Mouse (Mus musculus): ENCODE data around the gene Agk. TPM values are rescaled to one million over a fixed set of nuclear protein-coding genes. Genes with fewer than 3 reads are reported as not detected.

Gene Agk
- total and polyA plus RNA-seq, 3 experiments = 29.7 to 29.9 TPM; not detected in 1

DNA sequence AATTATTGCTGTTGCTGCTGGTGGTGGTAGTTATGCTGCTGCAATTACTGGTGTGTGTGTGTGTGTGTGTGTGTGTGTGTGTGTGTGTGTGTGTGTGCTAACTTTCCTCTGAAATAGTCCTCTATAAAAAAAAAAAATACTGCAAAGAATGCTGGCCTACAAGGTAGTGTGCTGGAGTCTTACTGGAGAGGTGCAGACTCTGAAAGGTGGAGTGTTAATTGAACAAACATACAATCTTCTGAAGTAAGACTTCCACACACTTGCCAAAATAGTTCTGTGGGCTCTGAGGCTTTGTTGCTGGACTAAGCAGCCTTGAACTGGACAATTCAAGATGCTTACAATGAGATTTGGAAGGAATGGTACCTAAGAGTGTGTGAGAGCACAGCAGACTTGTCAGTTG is 20.0 kb upstream of the Agk start:
- no peaks in the 10 kb centered on the region for H3K79me2 ChIP-seq (ENCODE audit: control insufficient read depth, insufficient read depth, low read length, poor library complexity)
- H3K4me1 ChIP-seq (ENCODE audit: control insufficient read depth in 1 of 2, insufficient read depth in 2 of 2, low read length in 2 of 2) = no peaks in the 10 kb centered on the region
- H3K27ac ChIP-seq (ENCODE audit: control insufficient read depth, low read depth, low read length) = no peak overlapping the region
- H3K9me3 ChIP-seq (replicated peaks; ENCODE audit: insufficient read depth, low read length) = no peaks in the 10 kb centered on the region
- no peak overlapping the region for H3K9ac ChIP-seq (ENCODE audit: control insufficient read depth, low read depth, low read length, poor library complexity, severe bottlenecking)
- peaks cover 0 to 5% of the 10 kb centered on the region in 2 experiments; a peak in 2 of 4 replicates for H3K27me3 ChIP-seq (ENCODE audit: control insufficient read depth in 1 of 2, insufficient read depth in 2 of 2, low read length in 2 of 2)
- DNase-seq (ENCODE audit: low read depth, low spot score) = no peak
- no peaks in the 10 kb centered on the region for H3K36me3 ChIP-seq (ENCODE audit: control insufficient read depth in 1 of 2, insufficient read depth in 2 of 2, low read length in 2 of 2)
- TF ChIP-seq NELFE (IDR thresholded peaks at IDR 0.05; ENCODE audit: low read depth, low read length) (no peak), ZNF384 (IDR thresholded peaks at IDR 0.05; ENCODE audit: low read depth, low read length) (no peak), JUND (IDR thresholded peaks at IDR 0.05; ENCODE audit: low read depth, low read length) (no peak), ETS1 (IDR thresholded peaks at IDR 0.05; ENCODE audit: low read depth, low read length) (no peak), BHLHE40 (IDR thresholded peaks at IDR 0.05; ENCODE audit: borderline replicate concordance, low read depth, low read length) (no peak), USF1 (IDR thresholded peaks at IDR 0.05; ENCODE audit: low read depth, low read length) (no peak), E2F4 (IDR thresholded peaks at IDR 0.05; ENCODE audit: borderline replicate concordance, low read depth, low read length) (no peak), ZC3H11A (IDR thresholded peaks at IDR 0.05; ENCODE audit: low read depth, low read length) (no peak), SMC3 (IDR thresholded peaks at IDR 0.05; ENCODE audit: low read depth, low read length) (no peak), ELF1 (IDR thresholded peaks at IDR 0.05; ENCODE audit: low read depth, low read length) (no peak), MXI1 (IDR thresholded peaks at IDR 0.05; ENCODE audit: low read depth, low read length) (no peak), TAL1 (IDR thresholded peaks at IDR 0.05; ENCODE audit: low read length) (no peak)
- H3K4me3 ChIP-seq (ENCODE audit: control insufficient read depth in 1 of 2, insufficient read depth in 1 of 2, low read depth in 2 of 2, low read length in 2 of 2) = no peak overlapping the region

DNA sequence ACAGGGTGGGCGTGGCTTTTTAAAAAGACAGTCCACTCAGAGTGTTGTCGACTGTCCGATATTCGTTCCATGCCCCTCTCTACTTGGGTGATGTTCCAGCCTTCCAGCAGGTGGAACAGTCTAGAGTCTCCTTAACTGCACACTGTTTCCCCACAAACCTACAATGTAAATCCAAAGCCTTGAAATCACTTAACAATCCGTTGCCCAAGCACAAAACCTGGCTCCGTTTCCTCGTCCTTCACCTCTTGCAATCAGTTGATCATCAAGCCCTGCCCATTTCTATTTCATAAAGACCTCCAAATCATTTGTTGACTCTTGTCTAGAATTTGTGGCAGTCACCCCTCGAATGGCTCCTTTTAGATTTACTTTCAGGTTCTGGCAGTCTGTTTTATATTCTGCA is 1.4 kb downstream of the Agk start:
- TF ChIP-seq MEF2A (IDR thresholded peaks at IDR 0.05; ENCODE audit: extremely low read depth, insufficient replicate concordance, low read depth, low read length, poor library complexity, severe bottlenecking) = no peak
- no peak for TF ChIP-seq SIN3A (IDR thresholded peaks at IDR 0.05; ENCODE audit: low read length)
- no peak for TF ChIP-seq RAD21 (IDR thresholded peaks at IDR 0.05; ENCODE audit: low read depth, low read length)
- TF ChIP-seq USF2 (IDR thresholded peaks at IDR 0.05; ENCODE audit: borderline replicate concordance in 1 of 2, insufficient read depth in 1 of 2, low read depth in 1 of 2, low read length in 2 of 2) = no peak
- no peak for TF ChIP-seq BHLHE40 (IDR thresholded peaks at IDR 0.05; ENCODE audit: borderline replicate concordance, low read depth, low read length)
- TF ChIP-seq MYC (IDR thresholded peaks at IDR 0.05; ENCODE audit: low read depth, low read length) = no peak
- TF ChIP-seq NELFE (IDR thresholded peaks at IDR 0.05; ENCODE audit: low read depth, low read length) = no peak
- TF ChIP-seq ELF1 (IDR thresholded peaks at IDR 0.05; ENCODE audit: low read depth, low read length) = no peak
- TF ChIP-seq POLR2A (IDR thresholded peaks at IDR 0.05; ENCODE audit: control insufficient read depth in 1 of 2, insufficient read depth in 1 of 2, low read depth in 1 of 2, low read length in 2 of 2, poor library complexity in 1 of 2) = no peak
- no peak for TF ChIP-seq GATA1 (IDR thresholded peaks at IDR 0.05; ENCODE audit: low read depth, low read length)
- TF ChIP-seq ZNF384 (IDR thresholded peaks at IDR 0.05; ENCODE audit: low read depth, low read length) = no peak
- no peak for TF ChIP-seq NRF1 (IDR thresholded peaks at IDR 0.05; ENCODE audit: insufficient read depth, low read depth, low read length, poor library complexity, severe bottlenecking)
- no peak for TF ChIP-seq RCOR1 (IDR thresholded peaks at IDR 0.05; ENCODE audit: low read depth, low read length)
- TF ChIP-seq MAX (IDR thresholded peaks at IDR 0.05; ENCODE audit: low read length) = no peak
- no peak for TF ChIP-seq GABPA (IDR thresholded peaks at IDR 0.05; ENCODE audit: low read depth, low read length)
- no peak for TF ChIP-seq CHD2 (IDR thresholded peaks at IDR 0.05; ENCODE audit: low read length)
- H3K27ac ChIP-seq (ENCODE audit: control insufficient read depth, low read depth, low read length) = no peak overlapping the region
- H3K79me2 ChIP-seq (ENCODE audit: control insufficient read depth, insufficient read depth, low read length, poor library complexity) = peaks cover 10% of the 10 kb centered on the region
- H3K9me3 ChIP-seq (replicated peaks; ENCODE audit: insufficient read depth, low read length) = no peaks in the 10 kb centered on the region
- peak overlapping the region; percentile 67 to 99; a peak in 2 of 4 replicates for H3K4me3 ChIP-seq (ENCODE audit: control insufficient read depth in 1 of 2, insufficient read depth in 1 of 2, low read depth in 2 of 2, low read length in 2 of 2)
- H3K36me3 ChIP-seq (ENCODE audit: control insufficient read depth in 1 of 2, insufficient read depth in 2 of 2, low read length in 2 of 2) = peaks cover 0 to 11% of the 10 kb centered on the region in 2 experiments; a peak in 2 of 4 replicates
- no peak overlapping the region for H3K9ac ChIP-seq (ENCODE audit: control insufficient read depth, low read depth, low read length, poor library complexity, severe bottlenecking)
- H3K4me1 ChIP-seq (ENCODE audit: control insufficient read depth in 1 of 2, insufficient read depth in 2 of 2, low read length in 2 of 2) = peaks cover 0 to 6% of the 10 kb centered on the region in 2 experiments; a peak in 3 of 4 replicates
- no peaks in the 10 kb centered on the region; a peak in 1 of 4 replicates for H3K27me3 ChIP-seq (ENCODE audit: control insufficient read depth in 1 of 2, insufficient read depth in 2 of 2, low read length in 2 of 2)
- peak; percentile 24 for DNase-seq (ENCODE audit: low read depth, low spot score)
